In genomic region chr10:122793193-122793592, GRCm38 (mm10) we compare ENCODE assay signal across 17 mouse cellular contexts.
DNase-seq lines count a peak whose midpoint lies in the region; ATAC-seq and TF ChIP-seq lines count a peak whose summit lies in the region.
"Had no signal": no experiment of that assay in that cellular context is flagged by ENCODE, and none has a peak within 500 bp of the region (broad histone marks: within the 10 kb centered on the region; RNA-seq: fewer than 3 reads in every experiment).

No protein-coding gene starts in this region.

- no peak overlapping the region for H3K4me2 ChIP-seq in heart, embryonic 12.5 days
- no peak overlapping the region for H3K4me2 ChIP-seq in neural tube, embryonic 13.5 days

- no peaks in the 10 kb centered on the region for H3K27me3 ChIP-seq in heart, embryonic 10.5 days (ENCODE audit: insufficient read depth, poor library complexity, severe bottlenecking)
- H3K27me3 ChIP-seq in heart, embryonic 12.5 days (replicated peaks): no peaks in the 10 kb centered on the region
- H3K27me3 ChIP-seq in neural tube, embryonic 13.5 days: no peaks in the 10 kb centered on the region
- H3K27me3 ChIP-seq: Patski had no signal

- no peaks in the 10 kb centered on the region for H3K4me1 ChIP-seq in heart, embryonic 10.5 days
- H3K4me1 ChIP-seq in heart, embryonic 12.5 days (replicated peaks): peaks cover 10% of the 10 kb centered on the region
- H3K4me1 ChIP-seq in neural tube, embryonic 13.5 days (replicated peaks): peaks cover 29% of the 10 kb centered on the region

- 57% methylated on average over 11 of the region's 11 CpGs for WGBS in heart, embryonic 10.5 days
- 67% methylated on average over 11 of the region's 11 CpGs for WGBS in heart, embryonic 12.5 days
- WGBS in neural tube, embryonic 13.5 days: 30% methylated on average over 11 of the region's 11 CpGs

- intact Hi-C loops in left cerebral cortex, adult 2 months (cut with DNase I): loop anchor here (10.0 kb wide), 1 partner anchor 118 kb away; the partner anchor contains the start of gene Ppm1h
- intact Hi-C loops in left cerebral cortex, postnatal 36 days (cut with DNase I): loop anchor here (5.0 kb wide), 1 partner anchor 76 kb away; no protein-coding TSS in a partner anchor

- 0 out of 2 replicates have a peak overlapping the region, but pooled peaks have one; percentile 11 for H3K27ac ChIP-seq in heart, embryonic 10.5 days
- no peak overlapping the region for H3K27ac ChIP-seq in heart, embryonic 12.5 days (ENCODE audit: poor library complexity, severe bottlenecking)
- H3K27ac ChIP-seq in left cerebral cortex, adult 2 months: 0 out of 2 replicates have a peak overlapping the region, but pooled peaks have one; percentile 32
- H3K27ac ChIP-seq in neural tube, embryonic 13.5 days (replicated peaks): 0 out of 2 replicates have a peak overlapping the region, but pooled peaks have one; percentile 79

- H3K36me3 ChIP-seq in heart, embryonic 10.5 days: no peaks in the 10 kb centered on the region
- no peaks in the 10 kb centered on the region for H3K36me3 ChIP-seq in heart, embryonic 12.5 days
- no peaks in the 10 kb centered on the region for H3K36me3 ChIP-seq in neural tube, embryonic 13.5 days

- no peak overlapping the region for H3K9ac ChIP-seq in heart, embryonic 12.5 days
- no peak overlapping the region for H3K9ac ChIP-seq in neural tube, embryonic 13.5 days
- H3K9ac ChIP-seq: lung, embryonic 14.5 days had no signal

- no peak for DNase-seq in heart, embryonic 10.5 days (ENCODE audit: low spot score)
- no peak for DNase-seq in left cerebral cortex, adult 2 months (ENCODE audit: extremely low spot score in 1 of 2, low spot score in 2 of 2)
- no peak for DNase-seq in left cerebral cortex, postnatal 36 days (ENCODE audit: low spot score in 2 of 2)
- no peak for DNase-seq in neural tube, embryonic 10.5 days (ENCODE audit: extremely low spot score, low spot score)
- no peak for DNase-seq in T-cell, adult 2 months (ENCODE audit: low spot score)
- DNase-seq: adrenal gland, postnatal 36 days; B cell, adult 2 months; cerebellum, adult 9-10 months; heart, postnatal 4 days; kidney, adult 11 months; kidney, postnatal 36 days; lung, embryonic 14.5 days; lung, postnatal 4 days; right cerebral cortex, adult 18-20 months had no signal

- no peaks in the 10 kb centered on the region for H3K9me3 ChIP-seq in heart, embryonic 10.5 days
- no peaks in the 10 kb centered on the region for H3K9me3 ChIP-seq in heart, embryonic 12.5 days (replicated peaks)
- H3K9me3 ChIP-seq in neural tube, embryonic 13.5 days: no peaks in the 10 kb centered on the region

- no peak for ATAC-seq in heart, embryonic 12.5 days (ENCODE audit: insufficient number of reproducible peaks, low FRiP score)
- ATAC-seq in neural tube, embryonic 13.5 days (ENCODE audit: low read depth): no peak
- ATAC-seq: Patski had no signal

- TF ChIP-seq CTCF in left cerebral cortex, adult 2 months (IDR thresholded peaks at IDR 0.05): no peak

- no peak overlapping the region for H3K4me3 ChIP-seq in heart, embryonic 10.5 days
- no peak overlapping the region for H3K4me3 ChIP-seq in heart, embryonic 12.5 days
- no peak overlapping the region for H3K4me3 ChIP-seq in left cerebral cortex, adult 2 months
- no peak overlapping the region for H3K4me3 ChIP-seq in neural tube, embryonic 13.5 days
